Mouse (Mus musculus): ENCODE results near the gene Gm3880.
"Not testable (repeated sequence)": the region's sequence is repeated elsewhere in the genome, so short reads cannot be mapped to it uniquely, and the experiment has no call there.

The Gm3880 gene

GRCm38 (mm10) chrX:102686872-102687271 lies at the start of gene Gm3880:
Gene Gm3880 (minus strand): TSS chrX:102686972.
- DNase-seq (ENCODE audit: low spot score in 2 of 2) = not testable (repeated sequence)

- not testable (repeated sequence) for DNase-seq (ENCODE audit: low spot score in 2 of 2)
These were observed 37.5 kb upstream of the Gm3880 start for GRCm38 (mm10) chrX:102724226-102724625.

- not testable (repeated sequence) for DNase-seq (ENCODE audit: low spot score in 2 of 2)
These were observed 20.8 kb upstream of the Gm3880 start, which contains the start of the genes Gm9112 and Dmrtc1b for GRCm38 (mm10) chrX:102707535-102707934. Gene Gm9112 (minus strand): TSS chrX:102707635. Gene Dmrtc1b (plus strand): TSS chrX:102707865.

DNA sequence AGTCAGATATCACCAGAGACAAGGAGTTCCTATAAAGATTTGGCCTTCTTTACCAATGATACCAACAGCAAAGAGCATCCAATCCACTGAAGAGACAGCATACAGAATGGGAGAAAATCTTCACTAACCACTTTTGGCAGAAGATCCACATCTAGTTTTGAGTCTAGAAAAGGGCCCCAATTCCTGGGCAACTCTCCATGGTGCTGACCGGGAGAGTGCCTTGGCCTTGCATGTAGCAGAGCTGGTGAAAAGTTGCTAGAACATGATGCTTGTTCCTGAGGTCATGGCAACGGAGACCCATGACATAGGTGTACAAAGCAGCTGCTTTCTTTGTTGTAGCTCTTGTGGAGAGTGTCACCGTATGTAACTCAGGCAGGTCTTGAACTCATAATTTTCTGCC lies 13.9 kb upstream of the Gm3880 start:
- peak in 1 of 2 experiments; percentile 28 for DNase-seq (ENCODE audit: low spot score in 2 of 2)

DNA sequence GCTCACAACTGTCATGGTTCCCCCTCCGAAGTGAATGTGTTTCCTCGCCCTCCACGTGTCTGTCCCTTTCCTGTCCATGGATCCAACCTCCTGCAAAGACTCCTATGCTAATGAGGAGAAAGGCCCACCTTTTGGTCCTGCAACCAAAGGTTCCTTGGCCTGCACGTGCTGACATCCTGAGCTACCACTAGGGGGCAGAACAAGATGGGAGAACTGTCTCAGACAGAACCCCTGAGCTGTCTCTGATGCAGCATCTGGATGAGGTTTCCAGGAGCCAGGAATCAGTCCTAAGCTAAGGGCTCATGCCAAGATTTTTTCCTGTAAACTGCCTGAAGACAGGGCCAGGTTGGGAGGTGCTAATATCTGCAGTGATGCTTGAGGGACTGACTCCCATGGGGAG lies 2.5 kb upstream of the Gm3880 start:
- peak in 1 of 2 experiments; percentile 41 for DNase-seq (ENCODE audit: low spot score in 2 of 2)

DNA sequence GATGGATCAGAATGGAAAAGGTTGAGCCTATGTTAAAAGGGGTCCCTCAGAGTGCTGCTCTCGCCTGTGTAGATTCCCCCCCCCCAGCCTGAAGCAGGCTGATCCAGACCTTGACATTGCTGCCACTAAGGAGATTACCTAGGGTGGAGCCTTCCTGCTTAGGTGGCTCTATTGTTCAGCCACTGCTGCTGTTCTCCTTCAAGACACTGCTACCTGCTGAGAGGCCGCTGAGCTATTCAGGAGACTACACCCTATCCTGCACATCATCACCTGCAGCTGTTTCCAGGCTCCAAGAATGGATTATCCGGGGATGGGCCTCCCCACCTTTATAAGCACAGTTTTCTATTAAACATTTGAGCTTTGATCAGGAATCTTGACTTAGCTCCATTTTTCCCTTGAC lies 2.1 kb downstream of the Gm3880 start:
- DNase-seq (ENCODE audit: low spot score in 2 of 2) = not testable (repeated sequence)

GRCm38 (mm10) chrX:102666641-102667040 lies 20.1 kb downstream of the Gm3880 start:
- no peak for DNase-seq (ENCODE audit: low spot score in 2 of 2)

DNA sequence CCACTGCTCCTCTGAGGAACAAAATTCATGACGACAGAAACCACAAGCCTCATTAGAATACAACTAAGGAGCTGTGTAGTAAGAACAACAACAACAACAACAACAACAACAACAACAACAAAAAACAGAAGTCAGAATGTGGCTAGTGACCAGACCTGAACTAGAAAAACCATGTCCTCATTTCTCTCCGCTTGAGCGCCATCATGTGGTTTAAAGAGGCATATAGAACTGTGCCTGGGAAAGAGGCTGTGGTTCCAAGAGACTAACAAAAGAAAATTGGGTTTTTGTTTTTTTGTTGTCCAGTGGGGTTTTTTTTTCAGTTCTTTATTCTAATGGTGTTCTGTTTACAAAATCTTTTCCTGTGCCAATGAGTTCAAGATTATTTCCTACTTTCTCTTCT lies 26.1 kb downstream of the Gm3880 start:
- DNase-seq (ENCODE audit: low spot score in 2 of 2) = peak in 1 of 2 experiments; percentile 24

- DNase-seq (ENCODE audit: low spot score in 2 of 2) = no peak
These were observed 41.1 kb downstream of the Gm3880 start for GRCm38 (mm10) chrX:102645691-102646090.

DNA sequence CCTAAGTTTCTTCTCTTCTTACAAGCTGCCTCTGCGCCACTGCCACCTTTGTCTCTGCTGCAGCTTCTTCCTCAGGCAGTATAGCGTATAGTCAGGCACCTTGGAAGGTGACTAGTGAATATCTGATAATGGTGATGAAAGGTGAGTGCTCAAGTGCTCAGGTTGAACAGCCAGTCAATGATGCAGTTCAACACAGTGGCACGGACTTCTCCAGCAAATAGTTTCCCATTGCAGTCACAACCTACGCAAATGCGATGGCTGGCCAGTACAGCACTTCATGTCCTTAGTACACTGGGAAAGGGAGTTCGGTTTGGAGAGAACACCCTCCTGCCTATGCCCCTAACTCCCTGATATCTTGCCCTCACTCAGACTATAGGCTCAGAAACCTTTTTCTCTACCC lies 41.6 kb downstream of the Gm3880 start:
- no peak for DNase-seq (ENCODE audit: low spot score in 2 of 2)

GRCm38 (mm10) chrX:102644573-102644951 lies 42.2 kb downstream of the Gm3880 start:
- no peak for DNase-seq (ENCODE audit: low spot score in 2 of 2)

- DNase-seq (ENCODE audit: low spot score in 2 of 2) = peak; percentile 76
These were observed 42.8 kb downstream of the Gm3880 start, which contains the start of gene Phka1 for GRCm38 (mm10) chrX:102643823-102644572. Gene Phka1 (minus strand): TSS chrX:102644246.
